Mouse (Mus musculus): ENCODE measurements around the gene Tmem259.
A peak's percentile ranks its signal among the peaks of the same experiment; 100 is the strongest.

Gene Tmem259

DNA sequence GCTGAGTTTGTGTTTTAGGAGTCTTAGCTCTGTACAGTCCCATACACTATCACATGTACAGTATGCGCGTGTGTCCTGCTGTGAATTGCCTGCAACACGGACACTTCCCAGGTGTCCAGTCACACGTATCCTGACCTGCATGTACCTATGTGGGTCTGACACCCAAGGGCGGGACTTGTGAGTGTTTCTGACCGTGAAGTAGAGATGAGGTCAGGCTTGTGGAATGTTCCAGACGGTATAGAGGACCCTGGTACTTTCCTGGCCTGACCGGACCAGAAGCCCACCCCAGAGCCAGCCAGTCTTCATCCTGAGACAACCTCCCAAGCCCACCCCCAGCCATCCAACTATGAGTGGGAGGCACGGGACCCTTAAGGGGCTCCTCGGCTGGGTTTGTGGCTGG is 31.5 kb upstream of the Tmem259 start:
- no peak for DNase-seq

DNA sequence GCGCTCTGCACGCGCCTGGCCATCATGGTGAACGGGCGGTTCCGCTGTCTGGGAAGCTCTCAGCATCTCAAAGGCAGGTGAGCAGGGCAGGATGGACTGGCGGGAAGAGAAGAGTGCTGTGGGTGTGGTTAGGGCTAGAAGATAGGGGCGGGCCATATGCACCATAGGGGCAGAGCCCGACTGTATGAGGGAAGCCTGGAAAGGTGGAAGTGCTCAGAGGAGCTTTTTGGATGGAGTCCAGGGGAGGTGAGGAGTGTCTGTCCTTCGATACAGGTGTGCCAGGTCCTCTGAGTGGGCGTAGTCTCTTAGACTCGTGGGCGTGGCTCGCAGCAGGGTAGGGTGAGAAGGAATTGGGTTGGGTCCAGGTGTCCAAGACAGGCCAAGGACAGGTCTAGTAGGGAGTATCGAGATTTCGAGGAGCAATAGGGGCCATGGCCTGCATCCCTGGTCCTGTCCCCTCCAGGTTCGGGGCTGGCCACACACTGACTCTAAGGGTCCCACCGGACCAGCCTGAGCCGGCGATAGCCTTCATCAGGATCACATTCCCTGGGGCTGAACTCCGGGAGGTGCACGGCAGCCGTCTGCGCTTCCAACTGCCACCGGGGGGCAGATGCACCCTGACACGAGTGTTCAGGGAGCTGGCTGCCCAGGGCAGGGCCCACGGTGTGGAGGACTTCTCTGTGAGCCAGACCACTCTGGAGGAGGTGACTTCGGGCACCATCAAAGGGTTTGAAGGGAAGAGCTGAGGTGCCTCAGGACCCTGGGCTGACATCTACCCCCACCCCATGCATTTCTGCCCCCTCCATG is 30.6 kb upstream of the Tmem259 start:
- no peak for DNase-seq

DNA sequence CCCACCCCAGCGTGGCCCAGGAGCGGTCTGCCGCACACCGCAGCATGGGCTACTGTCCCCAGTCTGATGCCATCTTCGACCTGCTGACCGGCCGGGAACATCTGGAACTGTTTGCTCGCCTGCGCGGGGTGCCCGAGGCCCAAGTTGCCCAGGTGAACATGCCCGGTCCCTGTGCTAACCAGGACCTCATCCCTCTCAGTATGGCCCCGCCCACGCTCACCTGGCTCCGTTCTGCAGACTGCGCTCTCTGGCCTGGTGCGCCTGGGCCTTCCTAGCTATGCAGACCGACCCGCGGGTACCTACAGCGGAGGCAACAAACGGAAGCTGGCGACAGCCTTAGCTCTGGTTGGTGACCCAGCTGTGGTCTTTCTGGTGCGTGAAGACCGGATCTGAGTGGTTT is 29.5 kb upstream of the Tmem259 start:
- DNase-seq = no peak

DNA sequence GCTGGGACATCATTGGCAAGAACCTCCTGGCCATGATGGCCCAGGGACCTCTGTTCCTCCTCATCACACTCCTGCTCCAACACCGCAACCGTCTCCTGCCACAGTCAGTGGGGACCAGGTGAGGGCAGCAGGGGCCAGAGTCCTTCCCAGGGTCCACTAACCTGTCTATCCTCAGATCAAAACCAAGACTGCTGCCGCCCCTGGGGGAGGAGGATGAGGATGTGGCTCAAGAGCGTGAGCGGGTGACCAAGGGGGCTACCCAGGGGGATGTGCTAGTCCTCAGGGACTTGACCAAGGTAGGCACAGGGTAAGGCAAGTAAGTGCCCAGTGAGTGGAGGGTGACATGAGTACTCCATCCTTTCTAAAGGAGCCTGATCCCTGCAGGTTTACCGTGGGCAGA is 27.6 kb upstream of the Tmem259 start:
- DNase-seq = no peak

DNA sequence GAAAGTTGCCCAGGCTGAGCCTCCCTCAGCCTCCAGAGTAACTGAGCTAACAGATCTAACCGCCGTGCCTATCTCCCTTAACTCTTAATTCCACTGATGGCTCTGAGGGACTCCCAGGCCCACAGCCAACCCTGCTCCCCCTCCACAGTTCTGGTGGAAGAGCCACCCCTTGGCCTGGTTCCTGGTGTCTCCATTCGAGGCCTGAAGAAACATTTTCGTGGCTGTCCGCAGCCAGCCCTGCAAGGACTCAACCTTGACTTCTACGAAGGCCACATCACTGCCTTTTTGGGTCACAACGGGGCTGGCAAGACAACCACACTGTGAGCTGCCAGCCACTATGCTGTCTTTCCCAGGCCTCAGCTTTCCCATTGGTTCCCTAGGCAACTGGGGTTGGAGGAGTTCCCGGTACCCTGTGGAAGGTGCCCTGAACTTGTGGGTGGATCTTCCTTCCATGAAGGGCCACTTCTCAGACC is 20.1 kb upstream of the Tmem259 start:
- DNase-seq = no peak

DNA sequence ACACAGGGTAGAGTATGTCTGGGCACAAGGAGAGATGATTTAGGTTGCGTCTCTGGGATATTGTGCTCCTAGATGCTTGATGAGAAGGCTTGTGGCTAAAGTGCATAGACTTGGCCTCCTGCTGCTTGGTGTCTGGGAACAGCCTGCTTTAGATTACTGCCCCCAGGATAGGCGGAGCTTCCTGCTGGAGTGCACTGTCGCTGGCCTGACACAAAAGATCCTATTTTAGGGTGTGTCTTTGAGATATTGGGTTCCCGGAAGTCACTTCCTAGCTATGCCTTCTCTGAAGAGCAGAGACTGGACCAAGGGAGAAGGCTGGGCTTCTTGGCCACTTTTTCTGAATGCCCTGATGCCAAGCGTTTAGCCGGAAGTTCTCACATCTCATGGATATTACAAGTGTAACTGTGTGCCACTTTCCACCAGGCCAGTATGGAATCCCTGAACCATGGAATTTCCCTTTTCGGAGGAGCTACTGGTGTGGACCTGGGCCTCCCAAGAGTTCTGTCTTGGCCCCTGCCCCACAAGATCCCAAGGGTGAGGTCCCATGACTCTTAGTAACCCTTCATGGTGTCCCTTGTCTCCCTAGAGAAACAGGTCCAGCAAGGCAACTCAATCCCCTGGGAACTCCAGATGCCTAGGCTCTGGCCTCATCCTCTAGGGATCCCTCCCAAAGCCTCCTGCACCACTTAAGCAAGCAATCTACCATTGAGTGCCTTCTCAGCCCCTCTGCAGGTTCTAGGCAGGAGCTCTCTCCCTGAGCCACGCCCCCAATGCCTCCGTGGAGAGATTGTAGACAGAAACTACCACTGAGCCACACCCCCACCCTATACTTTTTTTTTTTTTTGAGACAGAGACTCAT is 19.5 kb upstream of the Tmem259 start:
- no peak for DNase-seq

DNA sequence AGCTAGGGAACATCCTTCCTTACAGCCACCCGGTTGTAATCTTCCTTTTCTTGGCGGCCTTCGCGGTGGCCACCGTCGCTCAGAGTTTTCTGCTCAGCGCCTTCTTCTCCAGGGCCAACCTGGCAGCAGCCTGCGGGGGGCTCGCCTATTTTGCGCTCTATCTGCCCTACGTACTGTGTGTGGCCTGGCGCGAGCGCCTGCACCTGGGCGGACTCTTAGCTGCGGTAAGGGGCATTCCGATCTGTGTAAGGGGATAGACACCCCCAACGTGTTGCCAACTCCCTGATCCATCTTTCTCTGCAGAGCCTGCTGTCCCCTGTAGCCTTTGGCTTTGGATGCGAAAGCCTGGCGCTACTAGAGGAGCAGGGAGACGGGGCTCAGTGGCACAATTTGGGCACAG is 18.7 kb upstream of the Tmem259 start:
- DNase-seq = no peak

DNA sequence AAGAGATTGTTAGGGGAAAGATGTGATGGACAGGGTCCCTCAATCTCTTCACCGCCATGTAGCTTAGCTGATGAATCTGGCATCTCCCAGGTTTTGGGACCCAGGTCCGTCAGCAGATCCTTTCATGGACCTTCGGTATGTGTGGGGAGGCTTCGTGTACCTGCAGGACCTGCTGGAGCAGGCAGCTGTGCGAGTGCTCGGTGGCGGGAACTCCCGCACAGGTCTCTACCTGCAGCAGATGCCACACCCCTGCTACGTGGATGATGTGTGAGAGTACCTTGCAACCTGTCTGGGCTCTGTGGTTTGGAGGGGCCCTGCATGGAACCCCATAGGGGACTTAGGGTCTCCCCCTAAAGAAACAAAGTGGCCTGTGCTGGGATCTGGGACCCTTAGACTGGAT is 17.8 kb upstream of the Tmem259 start:
- no peak for DNase-seq

DNA sequence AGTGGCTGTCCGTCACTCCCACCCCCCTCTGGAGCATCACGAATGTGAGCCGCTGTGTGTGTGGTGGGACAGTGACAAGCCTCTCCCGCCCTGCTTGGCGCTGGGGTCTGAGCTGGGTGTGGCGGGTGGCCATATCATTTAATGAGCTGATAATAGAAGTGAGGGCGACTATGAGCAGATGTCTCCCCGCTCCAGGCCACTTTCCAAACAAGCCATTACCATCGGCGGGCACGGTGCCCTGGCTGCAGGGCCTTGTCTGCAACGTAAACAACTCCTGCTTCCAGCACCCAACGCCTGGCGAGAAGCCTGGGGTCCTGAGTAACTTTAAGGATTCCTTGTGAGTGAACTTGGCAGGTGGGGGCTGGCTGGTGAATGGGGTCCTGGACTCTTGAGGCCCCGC is 13.7 kb upstream of the Tmem259 start:
- DNase-seq = no peak

DNA sequence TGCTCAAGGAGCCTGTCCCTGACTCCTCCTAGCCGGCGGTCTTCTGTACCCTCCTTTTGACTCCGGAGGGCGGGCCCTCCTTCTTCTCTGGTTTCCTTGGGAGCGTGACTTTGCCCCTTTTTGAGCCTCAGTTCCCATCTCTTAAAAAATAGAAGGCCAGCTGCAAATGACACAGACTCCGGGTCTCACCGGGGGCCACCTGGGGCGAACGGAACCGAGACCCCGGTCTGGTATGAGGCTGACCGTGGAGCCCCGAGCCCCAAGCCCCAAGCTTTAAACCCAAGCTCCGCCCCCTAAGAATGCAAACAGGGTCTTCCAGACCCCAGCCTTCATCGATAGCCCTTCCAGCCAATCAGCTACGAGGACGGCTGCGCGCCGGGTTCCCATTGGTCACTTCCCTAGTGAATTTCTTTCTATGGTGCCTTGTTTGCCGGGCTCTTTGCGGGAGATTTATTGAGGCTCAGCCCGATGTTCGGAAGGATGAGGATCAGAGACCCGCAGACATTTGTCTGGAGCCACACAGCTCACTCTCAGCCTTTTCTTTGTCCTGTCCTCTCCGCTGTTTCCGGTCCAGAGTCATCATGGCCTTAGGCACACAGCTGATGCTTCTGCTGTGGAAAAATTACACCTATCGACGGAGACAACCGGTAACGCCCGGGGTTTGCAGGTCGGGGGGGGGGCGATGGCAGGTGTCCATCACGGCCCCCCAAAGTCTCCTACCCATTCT is 13.1 kb upstream of the Tmem259 start:
- peak; percentile 63 to 77 for DNase-seq

DNA sequence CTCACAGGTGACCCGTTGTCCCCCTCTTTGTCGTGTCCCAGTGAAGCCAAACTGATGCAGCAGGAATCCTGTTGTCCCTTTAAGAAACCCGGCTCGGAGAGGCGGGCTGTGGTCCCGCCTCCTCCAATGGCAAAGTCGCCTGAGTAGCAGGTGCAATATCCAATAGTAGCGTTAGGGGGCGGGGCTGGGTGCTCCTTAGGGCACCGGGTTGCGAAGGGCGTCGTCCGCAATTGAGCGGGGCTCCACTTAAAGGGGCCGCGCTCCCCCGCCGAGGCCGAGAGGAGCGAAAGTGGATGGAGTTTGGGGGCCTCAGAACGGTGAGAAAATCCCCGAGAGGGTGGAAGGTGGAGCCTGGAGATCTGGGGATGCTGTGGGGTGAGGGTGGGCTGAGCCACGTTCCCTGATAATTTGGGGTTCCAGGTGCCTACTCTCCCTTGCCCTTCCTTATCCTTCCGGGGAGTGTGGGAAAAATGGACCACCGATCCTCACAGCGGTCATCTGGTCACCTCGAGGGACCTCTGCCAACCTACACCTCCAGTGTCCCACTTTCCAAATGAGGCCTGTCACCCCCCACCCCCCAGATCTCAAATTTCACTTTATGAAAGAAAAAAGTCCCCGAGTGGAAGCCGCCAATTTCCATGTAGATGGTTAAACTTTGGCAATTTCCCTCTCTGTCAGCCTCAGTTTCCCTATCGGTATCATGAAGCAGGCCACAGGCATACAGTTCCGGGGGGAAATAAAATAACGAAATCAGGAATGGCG is 12.3 kb upstream of the Tmem259 start, which contains the start of gene Abca7:
Abca7 (plus strand) TSS at position 223 of the 762 bp plus-strand sequence.
- DNase-seq = peak; percentile 90 to 94

DNA sequence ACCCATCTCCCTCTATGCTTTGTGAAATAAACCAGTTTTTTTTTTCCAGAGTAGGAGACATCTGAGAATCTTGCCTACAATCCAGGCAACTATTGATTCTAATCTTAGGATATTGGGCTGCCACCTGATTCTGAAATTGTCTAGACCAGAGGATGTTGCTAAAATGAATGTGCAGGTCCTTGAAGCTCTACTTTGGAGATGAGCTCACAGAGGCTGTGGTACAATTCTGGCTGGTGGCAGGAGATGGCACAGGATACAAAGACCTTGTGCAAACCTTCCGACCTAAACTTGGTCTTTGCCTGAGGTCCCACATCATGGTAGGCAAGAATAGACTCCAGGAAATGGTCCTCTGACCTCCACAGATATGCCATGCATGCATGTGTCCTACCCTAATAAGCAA is 11.5 kb upstream of the Tmem259 start:
- no peak for DNase-seq

DNA sequence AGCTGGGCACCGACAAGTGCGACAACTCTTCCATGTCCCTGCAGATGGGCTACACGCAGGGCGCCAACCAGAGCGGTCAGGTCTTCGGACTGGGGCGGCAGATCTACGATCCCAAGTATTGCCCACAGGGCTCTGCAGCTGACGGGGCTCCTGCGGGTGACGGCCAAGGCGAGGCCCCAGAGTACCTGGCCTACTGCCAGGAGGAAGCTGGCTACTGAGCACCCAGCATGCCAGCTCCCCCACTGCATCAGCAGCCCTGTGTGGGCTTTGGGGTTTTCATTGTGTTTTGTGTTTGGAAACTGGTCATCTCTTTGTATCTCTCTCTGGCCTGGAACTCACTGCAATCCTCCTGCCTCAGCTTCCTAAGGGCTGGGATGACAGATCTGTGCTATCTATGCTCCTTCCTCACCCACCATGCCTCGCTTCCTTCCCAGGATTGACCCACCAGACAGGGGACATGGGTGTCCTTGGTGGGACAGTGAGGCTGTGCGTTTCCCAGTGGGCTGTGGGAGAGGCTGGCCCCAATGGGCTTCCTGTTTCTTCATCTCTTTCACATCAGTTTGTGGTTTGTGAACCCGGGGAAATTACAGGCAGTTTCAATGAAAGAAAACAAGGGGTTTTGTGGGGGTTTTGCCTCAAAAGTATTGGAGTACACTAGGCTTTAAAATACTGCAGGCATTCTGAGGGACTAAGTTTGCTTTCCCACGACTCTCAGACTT is 10.4 kb upstream of the Tmem259 start:
- DNase-seq = no peak

DNA sequence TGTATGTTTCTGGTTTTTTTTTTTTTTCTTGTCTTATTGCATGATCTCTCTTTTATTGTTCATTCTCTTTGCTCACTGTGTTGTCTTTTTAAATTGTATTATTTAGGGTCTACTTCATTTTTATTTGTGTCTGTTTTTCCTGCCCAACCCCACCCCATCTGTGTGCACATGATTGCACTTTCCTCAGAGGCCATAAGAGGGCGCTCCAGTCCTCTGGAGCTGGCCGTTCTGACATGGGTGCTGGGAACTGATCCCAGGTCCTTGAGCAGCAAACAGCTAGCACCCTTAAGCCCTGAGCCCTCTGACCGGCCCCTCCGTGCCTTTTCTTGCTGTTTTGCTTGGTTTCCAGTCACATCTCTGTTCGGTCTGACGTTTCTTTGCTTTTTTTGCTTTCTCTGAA is 7.4 kb upstream of the Tmem259 start:
- no peak for DNase-seq

DNA sequence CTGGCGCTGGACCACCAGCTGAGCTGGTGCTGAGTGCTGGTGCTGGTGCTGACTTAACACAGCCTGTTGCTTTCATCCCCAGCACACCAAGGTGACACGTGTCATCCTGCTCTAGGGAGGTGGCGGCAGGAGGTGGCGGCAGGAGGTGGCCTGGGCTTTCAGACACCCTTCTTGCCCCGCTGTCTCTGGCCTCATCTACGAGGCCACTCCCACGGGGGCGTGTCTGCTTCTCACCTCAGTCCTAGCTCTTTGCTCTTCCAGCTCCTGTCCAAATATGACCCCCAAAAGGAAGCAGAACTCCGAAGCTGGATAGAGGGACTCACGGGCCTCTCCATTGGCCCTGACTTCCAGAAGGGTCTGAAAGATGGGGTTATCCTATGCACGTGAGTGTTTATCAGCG is 7.0 kb upstream of the Tmem259 start:
- DNase-seq = no peak

DNA sequence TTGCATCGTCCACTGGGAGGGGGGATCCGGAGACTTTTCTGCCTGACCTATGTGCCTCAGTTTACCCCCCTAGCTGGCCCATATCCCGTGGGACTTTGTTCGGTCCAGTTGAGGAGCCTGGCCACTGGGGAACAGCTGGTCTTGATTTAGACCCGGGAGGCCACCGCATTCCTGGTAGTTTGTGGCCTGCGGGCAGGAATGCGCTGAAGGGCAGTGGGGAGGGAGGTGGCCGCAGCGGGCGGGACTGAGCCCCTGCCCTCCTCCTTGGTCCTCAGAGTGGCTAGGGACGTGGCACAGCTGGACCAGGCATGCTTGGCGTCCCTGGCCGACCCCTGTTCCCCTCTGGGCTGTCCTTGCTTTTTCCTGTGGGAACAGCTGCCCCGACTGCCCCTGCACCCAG is 5.7 kb upstream of the Tmem259 start:
- no peak for DNase-seq

DNA sequence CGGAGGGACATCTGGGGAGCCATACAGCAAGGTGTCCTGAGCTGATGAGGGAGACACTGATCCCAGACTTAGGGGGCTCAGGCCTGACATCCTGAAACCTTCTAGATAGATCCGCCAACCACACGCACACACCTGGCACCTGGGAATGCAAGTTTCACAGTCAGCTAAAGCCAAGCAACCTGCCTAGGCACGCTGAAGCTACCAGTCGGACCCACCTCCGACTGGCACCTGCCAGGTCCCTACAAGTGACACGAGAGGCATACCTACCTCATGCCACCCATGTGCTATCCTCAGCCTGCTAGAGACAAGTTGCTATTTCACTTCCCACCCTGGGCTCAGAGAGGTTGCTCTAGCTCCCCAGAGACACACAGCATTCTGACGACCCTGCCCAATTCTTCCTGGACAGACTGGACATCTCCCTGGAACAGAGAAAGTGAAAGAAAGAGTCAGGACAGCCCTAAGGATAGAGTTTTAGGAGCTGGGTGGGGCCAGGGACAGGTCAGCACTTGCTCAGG is 5.2 kb upstream of the Tmem259 start:
- no peak for DNase-seq

DNA sequence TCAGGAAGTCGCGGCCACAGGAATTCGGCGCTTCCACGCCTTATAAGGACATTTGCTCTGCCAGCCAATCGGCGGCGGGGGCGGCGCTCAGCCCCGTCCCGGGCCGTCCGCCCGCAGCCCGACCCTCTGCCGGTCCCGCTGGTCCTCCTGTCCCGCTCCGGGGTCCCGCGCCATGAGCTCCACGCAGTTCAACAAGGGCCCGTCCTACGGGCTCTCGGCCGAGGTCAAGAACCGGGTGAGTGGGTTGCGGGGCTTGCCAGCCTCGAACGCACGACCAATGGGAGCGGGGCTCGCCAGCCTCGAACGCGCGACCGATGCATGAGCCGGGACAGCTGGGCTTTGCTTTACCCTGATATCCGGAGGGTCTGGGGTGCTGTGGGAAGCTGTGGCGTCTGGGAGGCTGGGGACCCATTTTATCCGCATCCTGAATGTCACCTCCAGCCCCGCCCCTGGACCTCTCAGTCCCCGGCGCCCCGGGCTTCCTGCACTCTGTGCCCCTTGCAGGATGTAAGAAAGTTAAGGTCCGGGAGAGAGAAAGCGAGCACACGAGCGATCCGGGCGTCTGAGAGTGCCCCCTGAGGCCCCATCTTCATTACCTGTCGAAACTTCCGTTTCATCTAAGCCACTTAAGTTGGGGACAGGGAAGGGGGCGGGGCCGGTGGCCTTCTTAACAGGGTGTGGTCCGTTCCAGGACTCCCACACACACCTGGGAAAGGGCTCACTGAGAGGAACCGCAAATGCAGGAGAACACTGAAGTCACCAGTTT is 4.6 kb upstream of the Tmem259 start, which contains the start of gene Cnn2:
Cnn2 (plus strand) TSS at position 79 of the 766 bp plus-strand sequence.
- peak; percentile 59 to 62 for DNase-seq

DNA sequence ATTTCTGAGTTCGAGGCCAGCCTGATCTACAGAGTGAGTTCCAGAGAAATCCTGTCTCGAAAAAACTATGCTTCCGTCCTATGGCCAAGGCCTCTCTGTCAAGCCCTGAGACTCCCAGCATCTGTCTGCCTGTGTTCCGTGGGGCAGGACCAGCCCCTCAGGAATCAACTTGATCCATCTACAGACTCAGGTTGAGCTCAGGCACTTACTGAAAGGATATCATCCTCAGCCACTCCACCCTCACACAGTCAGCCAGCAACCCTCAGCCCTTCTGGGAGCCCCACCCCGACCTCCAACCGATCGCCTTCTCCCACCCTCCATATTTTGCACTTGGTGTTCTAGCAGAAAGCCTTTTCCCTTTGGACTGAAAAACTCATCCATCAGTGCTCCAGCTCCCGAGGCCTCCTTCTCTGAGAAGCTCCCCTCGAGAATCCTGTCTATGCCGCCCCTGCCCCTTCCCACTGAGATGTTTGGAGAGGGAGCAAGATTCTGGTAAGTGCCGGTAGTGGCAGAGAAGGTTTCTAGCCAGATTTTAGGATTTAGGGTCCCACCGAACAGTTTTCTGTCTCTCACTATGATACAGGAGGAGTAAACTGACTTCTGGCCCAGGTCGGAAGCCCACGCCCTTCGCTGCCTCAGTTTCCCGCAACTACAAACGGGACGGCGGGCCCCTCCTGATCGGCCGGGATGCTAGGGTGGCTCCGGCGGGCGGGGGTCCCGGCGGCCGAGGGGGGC is 3.8 kb upstream of the Tmem259 start:
- DNase-seq = no peak

DNA sequence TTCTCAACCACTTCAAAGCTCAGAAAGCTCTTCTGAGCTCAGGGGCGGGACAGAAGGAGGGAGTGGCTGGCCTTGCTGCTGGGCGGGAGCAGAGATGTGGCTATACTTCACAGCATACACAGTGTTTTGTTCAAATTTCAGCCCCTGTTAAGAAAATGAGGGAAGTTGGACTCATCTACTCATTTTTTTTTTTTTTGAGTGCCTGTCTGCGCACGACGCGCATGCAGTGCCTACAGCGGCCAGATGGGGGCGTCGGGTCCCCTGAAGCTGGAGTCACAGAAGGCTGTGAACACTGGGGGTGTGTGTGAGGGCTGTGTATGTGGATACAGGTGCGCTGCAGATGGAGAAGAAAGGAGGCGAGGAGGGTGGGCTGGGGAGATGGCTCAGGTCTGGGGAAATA is 2.8 kb upstream of the Tmem259 start:
- peak; percentile 77 to 83 for DNase-seq
